Mouse (Mus musculus) forebrain, embryonic 14.5 days (tissue): ENCODE results near the gene Commd1. TPM values are rescaled to one million over a fixed set of nuclear protein-coding genes. Genes with fewer than 3 reads are reported as not detected.

Experiments
- ATAC-seq: fragments of 200-750 bp; cut with Nextera tagmentation; 2 replicates; pipeline ENCODE4 v1.8.0; 2017; ENCODE audit warnings: mild to moderate bottlenecking, moderate library complexity
- DNase-seq: peaks from one replicate; pipeline ENCODE4 v3.0.0-alpha.2; 2015; ENCODE audit warnings: low spot score
- H3K27ac ChIP-seq: fragments of 300-500 bp; sonication (generic); 2 replicates; pipeline ENCODE4 v1.5.1; 2014; ENCODE audit warnings: low read depth, mild to moderate bottlenecking, control low read depth, low read length, moderate library complexity
- H3K27me3 ChIP-seq: fragments of 300-500 bp; sonication (generic); replicated peaks from 2 replicates; pipeline ENCODE4 v1.6.1; 2014; ENCODE audit warnings: low read length, control low read depth, mixed read lengths; ENCODE audit not compliant: control insufficient read depth, insufficient read depth
- H3K36me3 ChIP-seq: fragments of 300-500 bp; sonication (generic); 2 replicates; pipeline ENCODE4 v1.6.1; 2014; ENCODE audit warnings: low read length, control low read depth; ENCODE audit not compliant: control insufficient read depth, insufficient read depth
- H3K4me1 ChIP-seq: fragments of 300-500 bp; sonication (generic); 2 replicates; pipeline ENCODE4 v1.6.1; 2014; ENCODE audit warnings: antibody characterized with exemption, low read length, control low read depth; ENCODE audit not compliant: control insufficient read depth, insufficient read depth
- H3K4me2 ChIP-seq: fragments of 300-500 bp; sonication (generic); 2 replicates; pipeline ENCODE4 v1.6.1; 2014; ENCODE audit warnings: mild to moderate bottlenecking, control low read depth, low read length
- H3K4me3 ChIP-seq: fragments of 300-500 bp; sonication (generic); 2 replicates; pipeline ENCODE4 v1.5.1; 2014; ENCODE audit warnings: low read depth, low read length, control low read depth
- H3K9ac ChIP-seq: fragments of 300-500 bp; sonication (generic); 2 replicates; pipeline ENCODE4 v1.6.1; 2014; ENCODE audit warnings: mild to moderate bottlenecking, low read length, control low read depth, moderate library complexity
- H3K9me3 ChIP-seq: fragments of 300-500 bp; sonication (generic); replicated peaks from 2 replicates; pipeline ENCODE4 v1.6.1; 2016; ENCODE audit warnings: low read length, control low read depth, mixed read lengths; ENCODE audit not compliant: control insufficient read depth
- WGBS: fragments of 180-500 bp; shearing (Covaris S2); extraction: QIAGEN DNeasy Blood & Tissue Kit; methylation state at CpG from one replicate; pipeline ENCODE4 v1.1.7; 2014; 5-methylcytosine and 5-hydroxymethylcytosine counted together
- polyA plus RNA-seq: library from polyadenylated mRNA; unstranded; fragments of >200 nt; fragmentation: Nextera tagmentation; extraction: Ambion mirVana; gene quantifications from 2 replicates; pipeline ENCODE4 v1.2.1, GENCODE M21; 2014

The Commd1 gene
- polyA plus RNA-seq, 1 experiment from 2014 or later: 304 TPM

DNA sequence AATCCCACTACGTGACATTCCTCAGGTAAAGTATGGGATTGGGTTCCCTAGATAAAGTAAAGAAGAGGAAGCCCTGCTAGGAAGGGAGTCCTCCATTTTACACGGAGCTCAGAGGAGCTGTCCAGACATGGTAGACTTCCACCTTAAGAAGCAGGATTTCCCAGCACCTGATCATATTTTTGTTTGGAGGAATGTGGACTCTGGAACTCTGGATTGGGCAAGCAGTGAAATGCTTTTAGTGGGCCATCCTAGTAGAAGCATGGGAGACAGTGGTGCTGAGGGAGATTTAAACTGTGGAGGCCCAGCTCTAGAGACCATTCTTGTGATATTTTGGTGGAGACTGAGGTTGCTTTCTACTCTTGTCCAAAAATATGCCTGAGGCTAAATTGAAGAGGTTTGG, 59.6 kb downstream of the Commd1 start:
- H3K4me1 ChIP-seq: no peaks in the 10 kb centered on the region

DNA sequence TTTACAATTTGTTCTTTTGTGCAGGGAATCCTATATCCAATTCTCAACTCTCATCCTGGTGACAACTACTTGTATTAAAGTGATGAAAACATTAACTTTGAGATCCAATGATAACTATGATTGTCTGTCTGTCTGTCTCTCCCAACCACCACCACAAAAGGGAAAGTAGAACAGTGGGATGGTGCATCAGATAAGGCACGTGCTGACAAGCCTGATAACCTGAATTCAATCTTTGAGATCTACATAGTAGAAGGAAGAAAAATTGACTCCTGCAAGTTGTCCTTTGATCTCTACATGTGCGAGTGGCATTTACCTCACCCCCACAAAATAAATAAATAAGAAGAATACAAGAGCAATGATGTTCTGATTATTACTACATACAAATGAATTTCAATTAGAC, 62.8 kb downstream of the Commd1 start:
- no peak overlapping the region for H3K9ac ChIP-seq
- no peak overlapping the region for H3K4me2 ChIP-seq
- H3K27ac ChIP-seq: no peak overlapping the region
- no peaks in the 10 kb centered on the region for H3K36me3 ChIP-seq
- no peak for ATAC-seq
- 82% methylated on average over 2 of the region's 2 CpGs for WGBS
- no peaks in the 10 kb centered on the region for H3K9me3 ChIP-seq
- H3K4me3 ChIP-seq: no peak overlapping the region
- no peaks in the 10 kb centered on the region for H3K27me3 ChIP-seq
- DNase-seq: no peak
- no peaks in the 10 kb centered on the region for H3K4me1 ChIP-seq

More for the DNA sequence above, 59.6 kb downstream of the Commd1 start:
- WGBS: 84% methylated on average over 2 of the region's 2 CpGs
- no peak overlapping the region for H3K4me2 ChIP-seq
- H3K27ac ChIP-seq: no peak overlapping the region
- H3K27me3 ChIP-seq: no peaks in the 10 kb centered on the region
- DNase-seq: no peak
- H3K4me3 ChIP-seq: no peak overlapping the region
- H3K9ac ChIP-seq: no peak overlapping the region
- H3K36me3 ChIP-seq: no peaks in the 10 kb centered on the region
- no peaks in the 10 kb centered on the region for H3K9me3 ChIP-seq
- ATAC-seq: no peak

DNA sequence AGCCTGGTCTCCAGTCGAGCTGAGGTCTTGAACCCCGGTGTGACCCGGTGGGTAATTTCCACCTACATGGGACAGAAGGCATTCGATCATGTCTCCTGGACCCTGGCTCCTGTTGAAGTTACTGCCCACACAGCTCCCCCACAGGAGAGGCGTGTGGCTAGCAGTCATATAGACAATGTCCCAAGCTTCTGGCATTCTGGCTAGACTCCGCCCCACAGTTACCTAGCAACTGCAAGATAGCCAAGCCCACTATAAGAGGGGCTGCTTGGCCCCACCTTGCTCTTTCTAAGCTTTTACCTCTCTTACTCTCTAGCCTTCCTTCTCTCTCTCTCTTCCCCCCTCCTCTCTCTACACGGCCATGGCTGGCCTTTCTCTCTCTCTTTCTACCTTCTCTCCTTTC, 64.4 kb downstream of the Commd1 start:
- no peak overlapping the region for H3K4me3 ChIP-seq
- H3K27me3 ChIP-seq: no peaks in the 10 kb centered on the region
- no peak overlapping the region for H3K4me2 ChIP-seq
- H3K4me1 ChIP-seq: no peaks in the 10 kb centered on the region
- no peaks in the 10 kb centered on the region for H3K36me3 ChIP-seq
- 86% methylated on average over 7 of the region's 7 CpGs for WGBS
- no peak overlapping the region for H3K9ac ChIP-seq
- ATAC-seq (no peak), DNase-seq (no peak)
- H3K9me3 ChIP-seq: no peaks in the 10 kb centered on the region
- no peak overlapping the region for H3K27ac ChIP-seq

DNA sequence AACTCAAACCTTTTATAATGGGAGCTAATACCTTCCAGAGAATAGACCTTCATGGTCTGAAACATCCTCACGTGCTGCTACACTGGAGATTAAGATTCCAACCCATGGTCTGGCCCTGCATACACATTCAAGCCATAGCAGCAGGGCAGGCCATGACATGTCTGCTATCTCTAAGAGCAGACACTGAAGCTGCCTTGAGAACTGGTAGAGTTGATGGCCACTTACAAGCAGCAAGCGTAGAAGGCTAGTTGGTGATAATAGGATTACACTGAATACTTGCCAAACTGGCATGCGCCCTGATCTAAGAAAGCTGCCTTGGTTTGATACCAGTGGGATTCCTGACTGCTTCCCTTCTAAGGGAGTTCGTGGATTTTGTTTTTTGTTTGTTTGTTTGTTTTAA, 68.4 kb downstream of the Commd1 start:
- DNase-seq (no peak), ATAC-seq (no peak)
- Histone ChIP-seq H3K9me3 (no peaks in the 10 kb centered on the region), H3K36me3 (no peaks in the 10 kb centered on the region), H3K27me3 (no peaks in the 10 kb centered on the region), H3K4me1 (no peaks in the 10 kb centered on the region), H3K4me3 (no peak overlapping the region), H3K9ac (no peak overlapping the region), H3K27ac (no peak overlapping the region), H3K4me2 (no peak overlapping the region)
- WGBS: 84% methylated on average over 4 of the region's 4 CpGs

DNA sequence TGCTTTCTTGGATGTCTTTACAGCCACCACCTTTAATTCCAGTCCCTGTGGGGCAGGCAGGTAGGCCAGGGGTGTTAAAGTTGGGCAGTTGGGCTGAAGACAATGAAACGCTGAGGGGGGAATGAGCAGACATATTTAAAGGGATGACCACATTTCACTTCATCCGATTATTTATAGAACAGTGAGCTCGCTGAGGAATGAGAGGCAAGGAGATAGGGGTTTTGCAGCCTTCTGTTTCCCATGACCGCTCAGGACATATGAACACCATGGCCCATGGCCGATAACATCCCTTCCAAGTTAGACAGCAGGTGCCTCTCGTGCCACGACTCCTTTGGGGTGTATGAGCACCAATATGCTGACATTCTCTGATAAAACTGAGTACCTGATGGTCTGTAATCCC, 70.4 kb downstream of the Commd1 start:
- no peak overlapping the region for H3K4me3 ChIP-seq
- no peaks in the 10 kb centered on the region for H3K36me3 ChIP-seq
- H3K27ac ChIP-seq: no peak overlapping the region
- no peaks in the 10 kb centered on the region for H3K9me3 ChIP-seq
- DNase-seq (no peak), ATAC-seq (no peak)
- 92% methylated on average over 7 of the region's 7 CpGs for WGBS
- H3K9ac ChIP-seq: no peak overlapping the region
- H3K27me3 ChIP-seq: no peaks in the 10 kb centered on the region
- no peak overlapping the region for H3K4me2 ChIP-seq
- no peaks in the 10 kb centered on the region for H3K4me1 ChIP-seq

DNA sequence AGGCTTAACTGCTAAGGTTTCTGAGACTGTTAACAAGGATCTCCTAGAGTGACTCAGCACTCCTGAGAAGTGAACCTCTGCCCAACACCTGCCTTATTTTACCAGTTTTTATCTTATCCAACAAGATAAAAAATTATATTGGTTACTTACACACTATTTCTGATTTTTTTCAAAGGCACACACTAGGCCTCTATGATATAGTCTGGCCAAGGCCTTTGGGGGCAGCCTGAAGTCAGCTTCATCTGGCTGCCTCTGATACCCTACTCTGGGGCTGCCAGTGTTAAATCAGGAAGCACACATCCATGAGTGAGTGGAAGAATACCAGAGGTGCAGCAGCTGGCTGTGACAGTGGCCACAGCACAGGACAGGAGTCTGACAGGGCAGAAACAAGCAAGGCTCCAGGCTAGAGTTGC, 75.7 kb downstream of the Commd1 start:
- Histone ChIP-seq H3K9ac (no peak overlapping the region), H3K27me3 (no peaks in the 10 kb centered on the region), H3K27ac (no peak overlapping the region), H3K4me1 (no peaks in the 10 kb centered on the region), H3K36me3 (no peaks in the 10 kb centered on the region), H3K4me2 (no peak overlapping the region), H3K4me3 (no peak overlapping the region), H3K9me3 (no peaks in the 10 kb centered on the region)
- DNase-seq (no peak), ATAC-seq (no peak)

DNA sequence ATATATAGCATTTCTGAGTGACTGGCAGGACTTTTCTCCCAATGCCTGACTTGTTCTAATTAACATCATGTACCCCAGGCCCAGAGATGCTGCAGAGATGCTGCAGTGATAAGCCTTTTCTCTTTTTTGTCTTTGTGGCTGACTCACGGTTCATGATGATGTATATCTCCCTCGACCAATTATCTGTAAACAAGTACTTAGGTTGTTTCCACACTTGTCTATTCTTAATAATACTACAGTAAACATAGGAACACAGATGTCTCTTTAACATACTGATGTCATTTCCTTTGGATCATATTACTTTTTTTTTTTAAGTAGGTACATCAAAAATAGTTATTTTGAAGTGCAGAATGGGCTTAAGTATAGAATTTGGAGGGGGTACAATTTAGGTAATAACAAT, 79.3 kb downstream of the Commd1 start:
- DNase-seq: no peak
- H3K4me1 ChIP-seq: no peaks in the 10 kb centered on the region
- no peak for ATAC-seq
- no peak overlapping the region for H3K4me3 ChIP-seq
- no peak overlapping the region for H3K27ac ChIP-seq
- no peak overlapping the region for H3K4me2 ChIP-seq
- no peaks in the 10 kb centered on the region for H3K9me3 ChIP-seq
- no peak overlapping the region for H3K9ac ChIP-seq
- WGBS: 86% methylated on average over 2 of the region's 2 CpGs
- H3K27me3 ChIP-seq: no peaks in the 10 kb centered on the region
- H3K36me3 ChIP-seq: 0 out of 2 replicates have a peak, but pooled peaks cover 2% of the 10 kb centered on the region

DNA sequence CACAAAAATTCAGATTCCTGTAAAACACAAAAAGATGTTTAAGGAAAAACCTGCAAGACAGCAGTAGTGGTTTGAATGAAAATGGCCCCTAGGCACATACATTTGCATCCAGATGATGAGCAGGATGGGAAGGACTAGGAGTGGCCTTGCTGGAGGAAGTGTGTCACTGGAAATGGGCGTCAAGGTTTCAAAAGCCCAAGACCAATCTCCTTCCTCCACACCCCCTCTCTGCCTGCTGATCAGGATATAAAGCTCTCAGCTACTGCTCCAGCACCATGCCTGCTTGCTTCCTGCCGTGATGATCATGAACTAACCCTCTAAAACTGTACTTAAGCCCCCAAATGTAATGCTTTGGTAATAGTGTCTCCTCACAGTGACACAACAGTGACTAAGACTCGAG, 82.1 kb downstream of the Commd1 start:
- H3K4me3 ChIP-seq: no peak overlapping the region
- no peak overlapping the region for H3K4me2 ChIP-seq
- DNase-seq (no peak), ATAC-seq (no peak)
- H3K36me3 ChIP-seq: 0 out of 2 replicates have a peak, but pooled peaks cover 2% of the 10 kb centered on the region
- H3K27me3 ChIP-seq: no peaks in the 10 kb centered on the region
- H3K4me1 ChIP-seq: no peaks in the 10 kb centered on the region
- no peak overlapping the region for H3K27ac ChIP-seq
- no peaks in the 10 kb centered on the region for H3K9me3 ChIP-seq
- WGBS: 83% methylated on average over 3 of the region's 3 CpGs
- H3K9ac ChIP-seq: no peak overlapping the region

DNA sequence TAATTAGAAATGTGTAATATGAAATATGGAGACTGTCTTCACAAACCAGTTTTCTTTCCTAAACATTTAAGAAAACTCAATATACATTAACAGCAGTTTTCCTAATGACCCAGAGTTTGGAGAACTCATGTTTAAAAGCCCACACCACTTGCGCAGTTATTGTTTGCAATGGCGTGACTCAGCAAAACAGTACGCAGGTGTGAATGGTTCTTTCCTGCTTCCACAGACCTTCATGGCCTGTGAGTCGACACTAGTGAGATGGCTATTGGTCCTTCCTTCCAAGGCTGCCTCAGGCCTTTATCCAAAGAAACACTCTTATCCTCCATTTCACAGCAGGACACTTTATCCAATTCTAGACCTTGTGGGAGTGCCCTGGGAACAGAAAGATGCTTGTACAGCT, 84.5 kb downstream of the Commd1 start:
- Histone ChIP-seq H3K27ac (no peak overlapping the region), H3K27me3 (no peaks in the 10 kb centered on the region), H3K36me3 (0 out of 2 replicates have a peak, but pooled peaks cover 2% of the 10 kb centered on the region), H3K4me3 (no peak overlapping the region), H3K4me1 (no peaks in the 10 kb centered on the region), H3K4me2 (no peak overlapping the region), H3K9ac (no peak overlapping the region), H3K9me3 (no peaks in the 10 kb centered on the region)
- no peak for DNase-seq
- no peak for ATAC-seq
- WGBS: 90% methylated on average over 4 of the region's 4 CpGs
